Mouse (Mus musculus): ENCODE data around the gene Gosr1. TPM values are rescaled to one million over a fixed set of nuclear protein-coding genes. Genes with fewer than 3 reads are reported as not detected.

Gosr1 gene
- polyA plus RNA-seq, 1 experiment from 2014 or later: 25.4 TPM

DNA sequence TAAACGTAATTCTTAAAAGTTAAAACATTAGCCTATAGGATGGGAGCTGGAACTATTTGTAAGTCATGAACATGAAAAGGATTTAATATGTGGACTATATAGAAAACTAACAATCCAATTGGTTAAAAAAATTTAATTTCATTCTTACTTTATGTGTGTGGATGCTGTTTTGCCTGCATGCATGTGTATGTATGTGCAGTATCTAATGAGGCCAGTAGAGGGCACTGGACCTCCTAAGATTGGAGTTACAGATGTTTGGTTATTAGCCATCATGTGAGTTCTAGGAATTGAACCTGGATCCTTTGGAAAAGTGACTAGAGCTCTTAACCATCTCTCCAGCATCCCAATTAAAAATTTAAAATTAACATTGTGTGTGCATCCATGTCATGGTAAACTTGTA is 25.9 kb upstream of the Gosr1 start:
- no peaks in the 10 kb centered on the region for H3K27me3 ChIP-seq
- no peak overlapping the region for H3K4me3 ChIP-seq (replicated peaks)
- ATAC-seq (ENCODE audit: insufficient number of reproducible peaks, low FRiP score, low TSS enrichment, low read depth): no peak
- whole genome bisulfite sequencing: 91% methylated on average over 1 of the region's 1 CpGs
- no peak overlapping the region for H3K4me2 ChIP-seq (replicated peaks)
- no peaks in the 10 kb centered on the region for H3K4me1 ChIP-seq
- no peak overlapping the region for H3K9ac ChIP-seq
- no peak overlapping the region for H3K27ac ChIP-seq (replicated peaks)
- H3K36me3 ChIP-seq: peaks cover 41% of the 10 kb centered on the region
- no peaks in the 10 kb centered on the region for H3K9me3 ChIP-seq (replicated peaks)

DNA sequence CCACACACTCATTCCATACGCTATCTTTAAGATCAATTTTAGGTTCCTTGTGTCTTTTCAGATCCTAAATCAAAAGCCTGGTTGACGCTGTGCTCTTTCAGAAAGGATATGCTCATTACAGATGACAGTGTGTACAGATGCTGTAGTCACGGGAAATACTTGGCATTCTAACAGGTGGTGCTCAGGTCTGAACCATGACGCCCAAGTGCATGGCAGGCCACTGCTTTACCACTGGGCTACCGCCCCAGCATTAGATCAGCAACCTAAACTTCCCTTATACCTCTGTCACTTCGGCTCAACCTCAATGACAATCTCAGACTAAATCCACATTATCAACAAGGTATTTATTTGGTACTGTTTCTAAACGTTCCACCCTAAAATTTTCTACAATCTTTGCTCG is 12.2 kb upstream of the Gosr1 start:
- Histone ChIP-seq H3K4me2 (replicated peaks) (no peak overlapping the region), H3K4me1 (no peaks in the 10 kb centered on the region), H3K27me3 (no peaks in the 10 kb centered on the region), H3K9ac (no peak overlapping the region), H3K36me3 (no peaks in the 10 kb centered on the region), H3K27ac (replicated peaks) (no peak overlapping the region), H3K4me3 (replicated peaks) (no peak overlapping the region), H3K9me3 (replicated peaks) (no peaks in the 10 kb centered on the region)
- 83% methylated on average over 8 of the region's 8 CpGs for WGBS
- no peak for ATAC-seq (ENCODE audit: insufficient number of reproducible peaks, low FRiP score, low TSS enrichment, low read depth)

DNA sequence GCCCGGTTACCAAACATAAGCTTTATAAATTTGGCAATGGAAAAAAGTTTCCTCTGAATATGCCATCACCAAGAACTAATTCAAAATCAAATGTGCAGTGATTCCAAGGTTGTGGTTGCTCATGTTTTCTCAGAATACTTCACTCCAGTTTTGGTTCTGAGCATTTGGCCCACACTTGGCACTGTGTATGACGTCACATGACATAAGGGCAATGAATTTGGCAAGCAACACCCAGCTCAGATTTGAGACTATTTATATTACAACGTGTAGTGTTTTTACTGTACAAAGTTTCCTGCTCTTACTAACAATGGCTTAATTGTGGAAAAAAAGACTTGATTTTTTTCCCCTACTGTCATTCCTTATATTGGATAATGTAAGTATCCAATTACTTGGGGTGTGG is 10.4 kb upstream of the Gosr1 start:
- no peak for ATAC-seq (ENCODE audit: insufficient number of reproducible peaks, low FRiP score, low TSS enrichment, low read depth)
- Histone ChIP-seq H3K9ac (no peak overlapping the region), H3K4me3 (replicated peaks) (no peak overlapping the region), H3K27me3 (no peaks in the 10 kb centered on the region), H3K36me3 (no peaks in the 10 kb centered on the region), H3K9me3 (replicated peaks) (no peaks in the 10 kb centered on the region), H3K4me2 (replicated peaks) (no peak overlapping the region), H3K4me1 (no peaks in the 10 kb centered on the region), H3K27ac (replicated peaks) (no peak overlapping the region)
- 45% methylated on average over 3 of the region's 3 CpGs for WGBS

DNA sequence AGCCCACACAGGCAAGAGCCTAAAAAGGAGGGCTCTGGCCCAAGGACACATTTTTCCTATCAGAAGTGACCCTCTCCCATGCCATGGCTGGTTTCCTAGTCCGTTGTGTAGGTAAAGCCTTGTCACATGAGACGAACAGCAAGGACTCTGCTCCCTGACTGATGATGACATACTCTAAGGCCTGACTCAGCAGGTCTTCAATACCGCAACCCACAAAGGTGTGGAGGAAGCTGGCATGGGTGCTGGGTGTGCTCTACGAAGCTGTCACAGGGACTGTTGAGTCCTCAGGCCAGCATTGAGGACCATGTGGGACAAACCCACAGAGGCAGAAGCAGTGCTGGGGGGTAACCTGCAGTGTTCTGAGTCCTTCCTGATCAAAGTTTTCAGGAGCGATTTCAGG is 7.2 kb upstream of the Gosr1 start:
- Histone ChIP-seq H3K9me3 (replicated peaks) (no peaks in the 10 kb centered on the region), H3K9ac (no peak overlapping the region), H3K4me3 (replicated peaks) (no peak overlapping the region), H3K27me3 (0 out of 2 replicates have a peak, but pooled peaks cover 2% of the 10 kb centered on the region), H3K36me3 (no peaks in the 10 kb centered on the region), H3K4me2 (replicated peaks) (no peak overlapping the region), H3K4me1 (no peaks in the 10 kb centered on the region), H3K27ac (replicated peaks) (no peak overlapping the region)
- WGBS: 84% methylated on average over 5 of the region's 5 CpGs
- ATAC-seq (ENCODE audit: insufficient number of reproducible peaks, low FRiP score, low TSS enrichment, low read depth): no peak

DNA sequence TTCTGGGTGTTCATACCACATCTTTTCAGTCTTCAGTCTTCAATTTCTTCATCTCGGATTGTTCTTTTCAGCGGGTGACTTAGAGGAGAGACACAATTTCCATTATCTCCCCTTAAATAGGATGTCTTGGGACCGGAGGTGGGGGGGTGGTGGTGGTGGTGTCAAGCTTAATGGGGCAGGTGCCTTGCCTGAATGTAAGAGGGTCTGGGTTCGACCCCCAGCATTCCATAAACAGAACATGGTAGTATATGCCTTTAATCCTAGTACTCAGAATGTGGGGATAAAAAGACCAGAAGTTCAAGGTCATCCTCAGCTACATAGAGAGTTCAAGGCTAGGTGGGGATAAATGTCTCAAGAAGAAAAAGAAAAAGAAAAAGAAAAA is 353 bp upstream of the Gosr1 start:
- WGBS: 11% methylated on average over 4 of the region's 4 CpGs
- Histone ChIP-seq H3K4me3 (replicated peaks) (peak overlapping the region; percentile 91), H3K4me1 (no peaks in the 10 kb centered on the region), H3K27me3 (peaks cover 7% of the 10 kb centered on the region; the same call in 1 of the 2 replicates), H3K36me3 (peaks cover 18% of the 10 kb centered on the region), H3K9ac (no peak overlapping the region), H3K9me3 (replicated peaks) (no peaks in the 10 kb centered on the region), H3K4me2 (replicated peaks) (peak overlapping the region; percentile 60), H3K27ac (replicated peaks) (no peak overlapping the region)
- ATAC-seq (ENCODE audit: insufficient number of reproducible peaks, low FRiP score, low TSS enrichment, low read depth): 0 out of 2 replicates have a peak, but pooled peaks have one; percentile 15

DNA sequence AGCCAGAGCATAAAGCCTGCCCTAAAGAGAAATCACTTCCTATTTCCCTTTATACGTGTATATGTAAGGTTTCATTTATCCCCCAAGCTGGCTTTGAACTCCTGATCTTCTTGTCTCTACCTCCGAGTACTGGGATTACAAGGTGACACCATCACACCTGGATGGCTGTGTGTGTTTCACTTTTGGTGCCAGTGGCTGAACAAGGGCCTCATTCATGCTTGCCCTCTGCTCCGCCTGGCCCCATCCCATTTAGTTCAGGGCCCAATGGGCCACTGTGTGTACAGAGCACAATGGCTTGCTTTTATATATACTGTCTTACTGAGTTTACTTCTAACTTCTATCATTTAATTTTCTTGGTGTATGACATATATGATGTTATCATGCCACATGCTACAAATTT is 11.1 kb downstream of the Gosr1 start:
- H3K4me2 ChIP-seq (replicated peaks): no peak overlapping the region
- no peak for ATAC-seq (ENCODE audit: insufficient number of reproducible peaks, low FRiP score, low TSS enrichment, low read depth)
- no peaks in the 10 kb centered on the region for H3K9me3 ChIP-seq (replicated peaks)
- H3K4me3 ChIP-seq (replicated peaks): no peak overlapping the region
- H3K27ac ChIP-seq (replicated peaks): no peak overlapping the region
- H3K36me3 ChIP-seq: peaks cover 58% of the 10 kb centered on the region
- H3K4me1 ChIP-seq: no peaks in the 10 kb centered on the region
- no peaks in the 10 kb centered on the region for H3K27me3 ChIP-seq
- no peak overlapping the region for H3K9ac ChIP-seq
- 86% methylated on average over 3 of the region's 3 CpGs for WGBS

DNA sequence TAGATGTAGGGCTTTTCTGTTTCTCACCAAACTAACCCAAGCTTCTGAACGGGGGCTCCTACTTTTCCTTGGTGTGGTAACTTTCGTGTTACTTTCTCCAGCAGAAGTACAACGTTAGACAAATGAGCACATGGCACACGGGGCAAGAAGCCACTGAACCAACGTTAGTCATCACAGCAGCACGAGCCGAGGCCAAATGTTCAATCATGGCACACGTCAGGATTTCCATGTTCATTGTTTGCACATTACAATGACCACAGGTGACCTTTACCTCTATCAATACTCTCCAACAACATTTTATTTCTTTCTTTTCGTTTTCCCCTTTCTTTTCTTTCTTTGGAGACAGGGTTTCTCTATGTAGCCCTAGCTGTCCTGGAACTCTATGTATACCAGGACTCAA is 14.6 kb downstream of the Gosr1 start:
- no peak overlapping the region for H3K9ac ChIP-seq
- 91% methylated on average over 9 of the region's 9 CpGs for WGBS
- H3K9me3 ChIP-seq (replicated peaks): no peaks in the 10 kb centered on the region
- H3K27ac ChIP-seq (replicated peaks): no peak overlapping the region
- no peak overlapping the region for H3K4me3 ChIP-seq (replicated peaks)
- H3K36me3 ChIP-seq: peaks cover 73% of the 10 kb centered on the region
- no peaks in the 10 kb centered on the region for H3K4me1 ChIP-seq
- H3K27me3 ChIP-seq: no peaks in the 10 kb centered on the region
- no peak for ATAC-seq (ENCODE audit: insufficient number of reproducible peaks, low FRiP score, low TSS enrichment, low read depth)
- H3K4me2 ChIP-seq (replicated peaks): no peak overlapping the region

DNA sequence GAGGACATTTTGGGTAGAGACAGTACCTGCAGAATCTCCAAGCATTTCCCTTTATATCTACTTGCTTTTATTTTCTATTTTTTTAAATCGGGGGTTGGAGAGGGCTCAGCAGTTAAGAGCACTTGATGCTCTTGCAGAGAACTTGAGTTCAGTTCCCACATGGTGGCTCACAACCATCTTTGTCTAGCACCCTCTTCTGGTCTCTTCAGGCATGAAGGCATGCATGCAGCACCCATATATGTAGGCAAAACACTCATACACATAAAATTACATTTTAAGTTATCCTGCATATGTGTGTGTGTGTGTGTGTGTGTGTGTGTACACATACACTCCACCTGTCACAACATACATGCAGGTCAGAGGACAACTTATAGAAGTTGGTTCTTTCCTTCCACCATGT is 17.5 kb downstream of the Gosr1 start:
- no peaks in the 10 kb centered on the region for H3K27me3 ChIP-seq
- no peak overlapping the region for H3K4me3 ChIP-seq (replicated peaks)
- H3K4me1 ChIP-seq: no peaks in the 10 kb centered on the region
- ATAC-seq (ENCODE audit: insufficient number of reproducible peaks, low FRiP score, low TSS enrichment, low read depth): no peak
- H3K4me2 ChIP-seq (replicated peaks): no peak overlapping the region
- H3K9me3 ChIP-seq (replicated peaks): no peaks in the 10 kb centered on the region
- WGBS: 90% methylated on average over 1 of the region's 1 CpGs
- H3K27ac ChIP-seq (replicated peaks): no peak overlapping the region
- H3K9ac ChIP-seq: no peak overlapping the region
- peaks cover 74% of the 10 kb centered on the region for H3K36me3 ChIP-seq

DNA sequence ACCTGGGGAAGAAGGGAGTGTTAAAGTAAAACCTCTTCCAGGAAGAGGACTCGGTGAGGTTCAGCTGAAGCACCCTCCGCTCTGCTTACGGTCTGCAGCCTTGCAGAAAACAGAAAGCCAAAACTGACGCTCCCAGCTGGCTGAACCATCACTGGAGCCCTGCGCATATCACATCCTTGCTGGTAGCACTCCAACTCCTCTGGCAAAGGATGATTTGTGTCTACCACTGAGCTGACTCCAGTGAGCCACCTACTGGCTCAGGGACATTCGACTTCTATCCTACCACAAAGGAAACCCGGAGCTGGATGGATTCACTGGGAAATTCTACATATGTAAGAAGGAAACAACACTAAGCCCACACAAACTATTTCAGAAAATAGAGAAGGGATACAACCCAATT is 18.8 kb downstream of the Gosr1 start:
- H3K36me3 ChIP-seq: peaks cover 69% of the 10 kb centered on the region
- no peak overlapping the region for H3K27ac ChIP-seq (replicated peaks)
- no peak overlapping the region for H3K4me3 ChIP-seq (replicated peaks)
- 74% methylated on average over 7 of the region's 7 CpGs for WGBS
- H3K27me3 ChIP-seq: no peaks in the 10 kb centered on the region
- no peak for ATAC-seq (ENCODE audit: insufficient number of reproducible peaks, low FRiP score, low TSS enrichment, low read depth)
- no peak overlapping the region for H3K4me2 ChIP-seq (replicated peaks)
- H3K9me3 ChIP-seq (replicated peaks): no peaks in the 10 kb centered on the region
- H3K9ac ChIP-seq: no peak overlapping the region
- no peaks in the 10 kb centered on the region for H3K4me1 ChIP-seq

DNA sequence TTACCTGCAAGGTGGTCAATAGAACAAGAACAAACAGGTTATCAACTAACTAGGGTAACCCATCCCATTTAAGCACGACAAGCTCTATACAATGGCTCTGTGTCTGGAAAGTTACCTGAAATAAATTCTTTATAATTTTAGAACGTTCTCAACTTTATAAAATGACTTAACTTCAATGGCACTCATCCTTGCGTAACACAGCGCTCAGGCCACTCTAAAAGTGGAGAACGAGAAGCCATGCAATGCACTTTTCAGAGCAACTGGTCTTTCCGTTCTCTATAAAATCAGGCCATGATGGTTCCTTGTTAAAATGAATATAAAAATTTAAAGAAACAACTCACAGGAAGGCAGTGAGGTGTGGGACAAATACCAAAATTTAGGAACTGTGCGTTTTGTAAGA is 20.9 kb downstream of the Gosr1 start:
- Histone ChIP-seq H3K36me3 (peaks cover 54% of the 10 kb centered on the region), H3K27ac (replicated peaks) (no peak overlapping the region), H3K9ac (no peak overlapping the region), H3K4me3 (replicated peaks) (no peak overlapping the region), H3K27me3 (no peaks in the 10 kb centered on the region), H3K4me1 (no peaks in the 10 kb centered on the region), H3K4me2 (replicated peaks) (no peak overlapping the region), H3K9me3 (replicated peaks) (no peaks in the 10 kb centered on the region)
- 94% methylated on average over 7 of the region's 7 CpGs for WGBS
- ATAC-seq (ENCODE audit: insufficient number of reproducible peaks, low FRiP score, low TSS enrichment, low read depth): no peak

DNA sequence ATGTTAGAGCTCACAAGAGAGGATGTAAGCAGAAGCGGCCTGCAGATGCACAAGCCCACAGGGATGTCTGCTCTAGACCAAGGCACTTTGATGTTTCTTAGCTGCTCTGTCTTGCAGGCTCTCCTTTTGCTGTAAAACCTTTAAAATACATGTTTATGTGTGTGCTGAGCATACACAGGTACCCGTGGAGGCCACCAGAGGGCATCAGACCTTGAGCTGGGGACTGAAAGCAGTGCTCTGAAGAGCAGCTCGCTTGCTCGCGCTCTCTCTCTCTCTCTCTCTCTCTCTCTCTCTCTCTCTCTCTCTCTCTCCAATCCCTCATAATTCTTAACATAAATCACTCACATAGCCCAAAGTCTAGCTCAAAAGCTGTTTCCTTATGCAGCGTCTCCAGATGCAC is 24.3 kb downstream of the Gosr1 start:
- no peak for ATAC-seq (ENCODE audit: insufficient number of reproducible peaks, low FRiP score, low TSS enrichment, low read depth)
- 69% methylated on average over 6 of the region's 6 CpGs for WGBS
- H3K9me3 ChIP-seq (replicated peaks): no peaks in the 10 kb centered on the region
- no peak overlapping the region for H3K4me3 ChIP-seq (replicated peaks)
- no peak overlapping the region for H3K4me2 ChIP-seq (replicated peaks)
- no peak overlapping the region for H3K27ac ChIP-seq (replicated peaks)
- H3K4me1 ChIP-seq: no peaks in the 10 kb centered on the region
- peaks cover 48% of the 10 kb centered on the region for H3K36me3 ChIP-seq
- no peaks in the 10 kb centered on the region for H3K27me3 ChIP-seq
- no peak overlapping the region for H3K9ac ChIP-seq

DNA sequence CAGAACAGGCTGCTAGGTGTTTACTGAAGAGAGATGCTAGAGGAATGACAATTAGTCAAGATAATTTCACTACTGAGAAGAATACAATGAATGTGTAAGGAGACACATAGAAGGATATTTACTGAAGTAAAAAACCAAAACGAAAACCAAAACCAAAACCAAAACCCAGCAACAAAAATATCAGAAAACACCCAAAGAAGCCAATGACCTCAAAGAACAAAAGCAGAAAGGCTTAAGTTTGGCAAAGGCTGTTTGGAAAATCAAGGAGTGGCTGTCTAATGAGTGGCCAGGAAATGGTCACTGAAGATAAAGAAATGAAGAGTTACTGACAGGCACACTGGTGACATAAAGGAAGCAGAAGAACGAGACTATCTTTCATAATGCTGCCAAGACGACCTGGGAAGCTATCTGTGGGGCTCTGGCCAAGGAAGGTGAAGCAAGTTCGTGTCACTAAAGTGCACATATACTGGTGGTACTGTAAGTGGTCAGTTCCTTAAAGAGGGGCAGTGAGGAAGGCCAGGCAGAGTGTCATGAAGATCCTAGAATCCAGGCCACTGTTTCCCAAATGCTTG is 27.5 kb downstream of the Gosr1 start:
- Histone ChIP-seq H3K9ac (no peak overlapping the region), H3K27me3 (no peaks in the 10 kb centered on the region), H3K36me3 (peaks cover 53% of the 10 kb centered on the region), H3K9me3 (replicated peaks) (no peaks in the 10 kb centered on the region), H3K4me1 (no peaks in the 10 kb centered on the region), H3K27ac (replicated peaks) (no peak overlapping the region), H3K4me2 (replicated peaks) (no peak overlapping the region), H3K4me3 (replicated peaks) (no peak overlapping the region)
- WGBS: 77% methylated on average over 4 of the region's 4 CpGs
- no peak for ATAC-seq (ENCODE audit: insufficient number of reproducible peaks, low FRiP score, low TSS enrichment, low read depth)
